Mouse (Mus musculus) intestine, postnatal 0 days (tissue): ENCODE results near the gene Krt80. TPM values are rescaled to one million over a fixed set of nuclear protein-coding genes. Genes with fewer than 3 reads are reported as not detected.

Experiments
- ATAC-seq: fragments of 200-750 bp; cut with Nextera tagmentation; 2 replicates; pipeline ENCODE4 v1.8.0; 2017; ENCODE audit warnings: mild to moderate bottlenecking, moderate TSS enrichment, moderate library complexity
- H3K27ac ChIP-seq: fragments of 300-500 bp; sonication (generic); 2 replicates; pipeline ENCODE4 v1.5.1; 2014; ENCODE audit warnings: mild to moderate bottlenecking, low read depth, low read length, moderate library complexity
- H3K27me3 ChIP-seq: fragments of 300-500 bp; sonication (generic); replicated peaks from 2 replicates; pipeline ENCODE4 v1.6.1; 2014; ENCODE audit warnings: low read length, mixed read lengths; ENCODE audit not compliant: control insufficient read depth, insufficient read depth
- H3K36me3 ChIP-seq: fragments of 300-500 bp; sonication (generic); 2 replicates; pipeline ENCODE4 v1.6.1; 2014; ENCODE audit warnings: mild to moderate bottlenecking, moderate library complexity; ENCODE audit not compliant: control insufficient read depth, insufficient read depth
- H3K4me1 ChIP-seq: fragments of 300-500 bp; sonication (generic); replicated peaks from 2 replicates; pipeline ENCODE4 v1.6.1; 2014; ENCODE audit warnings: antibody characterized with exemption, low read length, mixed read lengths; ENCODE audit not compliant: control insufficient read depth, insufficient read depth
- H3K4me2 ChIP-seq: fragments of 300-500 bp; sonication (generic); replicated peaks from 2 replicates; pipeline ENCODE4 v1.6.1; 2014; ENCODE audit warnings: low read depth, mild to moderate bottlenecking, moderate library complexity
- H3K4me3 ChIP-seq: fragments of 300-500 bp; sonication (generic); 2 replicates; pipeline ENCODE4 v1.5.1; 2014; ENCODE audit warnings: low read depth, low read length
- H3K9ac ChIP-seq: fragments of 300-500 bp; sonication (generic); 2 replicates; pipeline ENCODE4 v1.6.1; 2014; ENCODE audit warnings: mild to moderate bottlenecking, low read depth, low read length
- H3K9me3 ChIP-seq: fragments of 300-500 bp; sonication (generic); 2 replicates; pipeline ENCODE4 v1.6.1; 2016; ENCODE audit warnings: mixed run types; ENCODE audit not compliant: control insufficient read depth
- CTCF ChIP-seq: sonication (generic); IDR thresholded peaks from 2 replicates; pipeline ENCODE4 v1.5.1; 2016; ENCODE audit warnings: low read depth, mild to moderate bottlenecking, control low read depth, antibody characterized with exemption, moderate library complexity
- WGBS: fragments of 180-500 bp; shearing (Covaris S2); extraction: QIAGEN DNeasy Blood & Tissue Kit; methylation state at CpG from one replicate; pipeline ENCODE4 v1.1.7; 2014; 5-methylcytosine and 5-hydroxymethylcytosine counted together
- polyA plus RNA-seq: library from polyadenylated mRNA; unstranded; fragments of >200 nt; fragmentation: Nextera tagmentation; extraction: Ambion mirVana; gene quantifications from 2 replicates; pipeline ENCODE4 v1.2.1, GENCODE M21; 2015

The Krt80 gene
- polyA plus RNA-seq, 1 experiment from 2014 or later: 0.40 TPM

DNA sequence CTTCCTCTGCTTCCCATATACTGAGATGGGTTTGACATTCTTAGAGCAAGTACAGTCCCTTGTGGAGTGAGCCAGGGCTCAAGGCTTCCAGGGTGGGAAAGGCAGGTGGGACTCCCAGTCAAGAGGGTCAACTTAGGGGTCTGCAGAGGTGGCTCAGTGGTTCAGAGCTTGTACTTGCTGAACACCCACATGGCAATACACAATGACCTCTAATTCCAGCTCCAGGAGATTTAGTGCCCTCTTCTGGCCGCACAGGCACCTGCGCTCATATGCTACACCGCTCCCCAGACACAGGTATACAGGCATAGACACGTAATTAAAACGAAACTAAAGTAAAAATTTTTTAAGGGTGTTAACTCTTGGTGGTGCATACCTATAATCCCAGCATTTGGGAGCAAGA is 46.5 kb downstream of the Krt80 start:
- no peaks in the 10 kb centered on the region for H3K9me3 ChIP-seq
- no peak overlapping the region for H3K9ac ChIP-seq
- H3K36me3 ChIP-seq: no peaks in the 10 kb centered on the region
- no peaks in the 10 kb centered on the region for H3K27me3 ChIP-seq
- no peak for ATAC-seq
- no peak overlapping the region for H3K4me2 ChIP-seq
- no peak overlapping the region for H3K4me3 ChIP-seq
- no peak overlapping the region for H3K27ac ChIP-seq
- peak; percentile 34 for TF ChIP-seq CTCF
- WGBS: 91% methylated on average over 5 of the region's 5 CpGs
- no peaks in the 10 kb centered on the region for H3K4me1 ChIP-seq

GRCm38 (mm10) chr15:101322640-101323039 is 47.3 kb downstream of the Krt80 start:
- H3K4me1 ChIP-seq: no peaks in the 10 kb centered on the region
- WGBS: 94% methylated on average over 7 of the region's 7 CpGs
- no peak overlapping the region for H3K27ac ChIP-seq
- H3K4me3 ChIP-seq: no peak overlapping the region
- no peaks in the 10 kb centered on the region for H3K27me3 ChIP-seq
- no peaks in the 10 kb centered on the region for H3K36me3 ChIP-seq
- H3K9ac ChIP-seq: no peak overlapping the region
- no peak overlapping the region for H3K4me2 ChIP-seq
- ATAC-seq: no peak
- no peak for TF ChIP-seq CTCF
- no peaks in the 10 kb centered on the region for H3K9me3 ChIP-seq

DNA sequence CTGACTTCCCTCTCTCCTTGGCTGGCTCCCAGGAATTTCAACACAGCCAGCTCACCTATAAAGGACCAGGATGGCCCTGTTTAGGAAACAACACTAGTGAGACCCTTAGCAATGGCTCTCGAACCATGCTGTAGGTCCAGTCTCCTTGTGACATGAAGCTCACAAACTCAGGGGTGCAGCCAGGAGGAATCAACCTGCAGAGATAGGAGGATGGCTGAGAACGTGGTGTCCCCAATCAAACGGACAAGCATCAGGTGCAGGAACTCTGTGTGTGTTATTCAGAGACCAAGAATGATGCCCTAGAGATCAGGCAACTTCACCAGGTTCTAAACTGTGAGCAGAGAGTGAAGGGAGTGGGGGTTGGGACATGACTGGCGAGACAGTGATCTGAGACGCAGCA is 47.9 kb downstream of the Krt80 start:
- WGBS: 86% methylated on average over 5 of the region's 5 CpGs
- no peaks in the 10 kb centered on the region for H3K9me3 ChIP-seq
- no peaks in the 10 kb centered on the region for H3K36me3 ChIP-seq
- H3K4me1 ChIP-seq: no peaks in the 10 kb centered on the region
- H3K27ac ChIP-seq: no peak overlapping the region
- no peak overlapping the region for H3K4me3 ChIP-seq
- ATAC-seq: no peak
- TF ChIP-seq CTCF: no peak
- no peak overlapping the region for H3K9ac ChIP-seq
- H3K27me3 ChIP-seq: no peaks in the 10 kb centered on the region
- H3K4me2 ChIP-seq: no peak overlapping the region

GRCm38 (mm10) chr15:101321126-101321525 is 48.8 kb downstream of the Krt80 start:
- H3K27ac ChIP-seq: no peak overlapping the region
- H3K9me3 ChIP-seq: no peaks in the 10 kb centered on the region
- no peak overlapping the region for H3K4me2 ChIP-seq
- no peaks in the 10 kb centered on the region for H3K27me3 ChIP-seq
- 14% methylated on average over 5 of the region's 5 CpGs for WGBS
- no peak overlapping the region for H3K9ac ChIP-seq
- ATAC-seq: no peak
- TF ChIP-seq CTCF: no peak
- H3K4me1 ChIP-seq: no peaks in the 10 kb centered on the region
- no peaks in the 10 kb centered on the region for H3K36me3 ChIP-seq
- H3K4me3 ChIP-seq: no peak overlapping the region

- H3K4me2 ChIP-seq: no peak overlapping the region
- no peak overlapping the region for H3K4me3 ChIP-seq
- no peak overlapping the region for H3K27ac ChIP-seq
- no peak for TF ChIP-seq CTCF
- no peaks in the 10 kb centered on the region for H3K9me3 ChIP-seq
- H3K27me3 ChIP-seq: no peaks in the 10 kb centered on the region
- H3K9ac ChIP-seq: no peak overlapping the region
- peak; percentile 46; the same call in 1 of the 2 replicates for ATAC-seq
- H3K36me3 ChIP-seq: no peaks in the 10 kb centered on the region
- WGBS: 23% methylated on average over 6 of the region's 6 CpGs
- no peaks in the 10 kb centered on the region for H3K4me1 ChIP-seq
Measured at GRCm38 (mm10) chr15:101320618-101321041, 49.3 kb downstream of the Krt80 start.

DNA sequence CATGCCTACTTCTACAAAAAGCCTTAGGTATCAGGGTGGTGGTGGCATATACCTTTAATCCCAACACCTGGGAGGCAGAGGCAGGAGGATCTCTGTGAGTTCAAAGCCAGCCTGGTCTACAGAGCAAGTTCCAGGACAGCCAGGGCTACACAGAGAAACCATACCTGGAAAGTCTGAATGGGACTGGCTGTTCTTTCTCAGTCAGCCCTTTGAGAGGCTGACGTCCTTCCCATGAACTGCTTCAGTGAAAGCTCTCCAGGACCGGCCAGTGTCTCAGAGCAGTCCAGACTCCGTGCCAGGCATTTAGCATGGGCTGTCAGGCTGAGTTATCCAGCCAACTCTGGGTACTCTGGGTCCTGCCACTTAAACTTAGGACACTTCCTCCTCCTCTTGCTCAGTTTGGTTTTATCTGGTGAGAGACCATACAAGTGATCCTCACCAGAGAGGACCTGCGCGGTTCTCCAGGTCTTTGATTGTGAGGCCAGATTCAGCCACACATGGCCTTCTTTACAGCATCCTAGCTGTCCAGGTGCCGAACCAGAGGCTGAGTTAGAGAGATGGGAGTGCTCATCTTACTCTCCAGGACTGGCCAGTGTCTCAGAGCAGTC is 49.8 kb downstream of the Krt80 start:
- ATAC-seq: no peak
- no peak for TF ChIP-seq CTCF
- Histone ChIP-seq H3K9me3 (no peaks in the 10 kb centered on the region), H3K4me1 (no peaks in the 10 kb centered on the region), H3K9ac (no peak overlapping the region), H3K27me3 (no peaks in the 10 kb centered on the region), H3K36me3 (no peaks in the 10 kb centered on the region), H3K27ac (no peak overlapping the region), H3K4me3 (no peak overlapping the region), H3K4me2 (no peak overlapping the region)
- 74% methylated on average over 6 of the region's 6 CpGs for WGBS
